Mouse (Mus musculus): Measurements from ENCODE around the gene H3f3a.

GRCm38 (mm10) chr1:180771722-180772121 lies 42.0 kb downstream of the H3f3a start:
- TF ChIP-seq CTCF (IDR thresholded peaks at IDR 0.05; ENCODE audit: low read depth) = no peak
- no peak for TF ChIP-seq EP300 (IDR thresholded peaks at IDR 0.05; ENCODE audit: low read depth)
